Mouse (Mus musculus): ENCODE measurements at regions not wholly inside any gene's neighbourhood (a gene's known extent, or its start where the extent isn't known, plus 50 kb on each side); places are given as distances from the start of the nearest gene placed in this dataset.

DNA sequence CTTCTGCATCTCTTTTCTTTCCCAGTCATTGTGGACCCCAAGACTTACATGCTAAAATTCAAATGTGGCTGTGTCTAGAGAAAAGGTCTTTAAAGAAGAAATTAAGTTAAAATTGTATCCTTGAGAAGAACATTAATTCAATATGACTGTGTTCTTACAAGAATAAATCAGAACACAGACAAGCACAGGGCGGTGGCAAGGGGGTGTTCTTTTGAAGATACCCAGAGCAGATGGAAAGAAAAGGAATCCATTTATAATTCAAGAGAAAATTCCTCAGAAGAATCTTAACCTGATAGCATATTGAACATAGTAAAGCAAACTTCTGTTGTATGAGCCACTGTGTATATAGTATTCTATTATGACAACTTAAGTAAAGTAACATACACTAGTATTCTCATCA is 436.7 kb downstream of the Psat1 start:
- Histone ChIP-seq H3K4me1 (ENCODE audit: control insufficient read depth, insufficient read depth, low read length) (peaks cover 2% of the 10 kb centered on the region; the same call in 1 of the 2 replicates), H3K27ac (ENCODE audit: insufficient read depth, low read depth, low read length) (no peak overlapping the region), H3K4me3 (ENCODE audit: insufficient read depth, low read length) (no peak overlapping the region)
- TF ChIP-seq CTCF (IDR thresholded peaks at IDR 0.05; ENCODE audit: low read depth, low read length) = no peak
- no peak for TF ChIP-seq POLR2A (IDR thresholded peaks at IDR 0.05; ENCODE audit: borderline replicate concordance, low read depth, low read length)

DNA sequence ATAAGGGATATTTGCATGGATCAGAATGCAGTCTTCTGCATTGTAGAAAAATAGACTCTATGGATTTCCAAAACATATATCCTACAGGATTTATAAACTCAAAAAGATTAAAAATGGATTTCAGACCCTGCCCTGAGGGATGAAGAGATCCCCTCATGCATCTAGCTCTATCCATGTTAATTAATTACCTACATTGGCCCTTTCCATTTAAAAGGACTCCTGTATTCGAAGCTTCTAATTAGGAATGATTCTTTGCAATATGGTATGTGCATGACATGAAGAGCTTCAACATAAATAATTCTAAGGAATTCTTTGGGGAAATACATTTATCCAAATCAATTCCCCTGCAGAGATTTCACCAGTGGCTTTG is 444.2 kb downstream of the Psat1 start:
- no peak for TF ChIP-seq CTCF (IDR thresholded peaks at IDR 0.05; ENCODE audit: low read depth, low read length)
- TF ChIP-seq POLR2A (IDR thresholded peaks at IDR 0.05; ENCODE audit: borderline replicate concordance, low read depth, low read length) = no peak
- Histone ChIP-seq H3K4me1 (ENCODE audit: control insufficient read depth, insufficient read depth, low read length) (no peaks in the 10 kb centered on the region), H3K4me3 (ENCODE audit: insufficient read depth, low read length) (no peak overlapping the region), H3K27ac (ENCODE audit: insufficient read depth, low read depth, low read length) (no peak overlapping the region)

DNA sequence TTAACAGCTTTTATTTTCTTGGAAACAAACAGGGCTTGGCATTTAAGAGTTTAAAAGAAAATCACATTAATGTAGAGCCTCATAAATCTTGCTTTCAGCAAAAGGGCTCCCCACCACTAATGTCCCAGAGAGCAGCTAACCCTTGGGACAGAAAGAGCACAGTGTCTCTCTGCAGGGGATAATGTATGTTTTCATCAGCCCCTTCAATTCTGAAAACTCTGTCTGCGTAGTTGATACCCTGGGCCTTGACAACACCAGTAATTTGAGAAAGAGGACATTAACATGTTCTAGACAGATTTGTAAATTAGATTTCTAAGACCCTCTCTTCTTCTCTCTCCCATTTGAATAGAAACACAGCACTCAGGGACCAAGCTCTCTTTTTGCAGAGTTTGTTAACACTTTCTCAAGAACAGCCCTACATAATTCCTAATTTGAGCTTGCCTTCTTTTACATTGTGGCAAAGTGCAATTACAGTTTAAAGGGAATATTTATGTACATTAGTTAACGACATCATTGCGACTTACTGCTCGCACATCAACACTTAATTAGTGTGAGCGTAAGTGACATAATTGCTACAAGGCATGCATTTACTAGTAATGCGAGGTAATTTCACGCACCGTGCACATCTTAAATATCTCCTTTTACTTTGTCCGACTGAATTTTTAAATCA is 444.7 kb downstream of the Psat1 start:
- Histone ChIP-seq H3K27ac (ENCODE audit: insufficient read depth, low read depth, low read length) (no peak overlapping the region), H3K4me1 (ENCODE audit: control insufficient read depth, insufficient read depth, low read length) (no peaks in the 10 kb centered on the region), H3K4me3 (ENCODE audit: insufficient read depth, low read length) (no peak overlapping the region)
- TF ChIP-seq CTCF (IDR thresholded peaks at IDR 0.05; ENCODE audit: low read depth, low read length) = no peak
- TF ChIP-seq POLR2A (IDR thresholded peaks at IDR 0.05; ENCODE audit: borderline replicate concordance, low read depth, low read length) = no peak

DNA sequence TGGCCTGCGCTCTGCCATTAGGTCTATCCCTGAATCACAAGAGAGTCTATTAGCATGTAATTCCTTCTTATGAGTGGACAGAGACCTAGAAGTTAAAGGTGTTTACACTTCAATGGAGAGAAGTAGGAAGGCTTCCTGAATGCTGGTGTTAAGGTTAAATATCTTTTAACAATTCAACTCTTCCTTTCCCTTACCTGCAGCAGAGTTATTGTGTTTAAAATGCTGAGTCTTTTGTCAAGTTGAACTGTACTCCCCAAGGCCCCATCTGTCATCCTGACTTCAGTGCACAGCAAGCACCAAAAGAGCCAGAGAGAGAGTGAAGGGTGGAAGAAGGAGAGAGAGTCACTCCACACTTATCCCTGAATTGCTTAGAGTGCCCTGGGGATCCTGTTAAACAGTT is 451.6 kb downstream of the Psat1 start:
- Histone ChIP-seq H3K4me3 (ENCODE audit: insufficient read depth, low read length) (no peak overlapping the region), H3K27ac (ENCODE audit: insufficient read depth, low read depth, low read length) (no peak overlapping the region), H3K4me1 (ENCODE audit: control insufficient read depth, insufficient read depth, low read length) (no peaks in the 10 kb centered on the region)
- TF ChIP-seq CTCF (IDR thresholded peaks at IDR 0.05; ENCODE audit: low read depth, low read length) (no peak), POLR2A (IDR thresholded peaks at IDR 0.05; ENCODE audit: borderline replicate concordance, low read depth, low read length) (no peak)

DNA sequence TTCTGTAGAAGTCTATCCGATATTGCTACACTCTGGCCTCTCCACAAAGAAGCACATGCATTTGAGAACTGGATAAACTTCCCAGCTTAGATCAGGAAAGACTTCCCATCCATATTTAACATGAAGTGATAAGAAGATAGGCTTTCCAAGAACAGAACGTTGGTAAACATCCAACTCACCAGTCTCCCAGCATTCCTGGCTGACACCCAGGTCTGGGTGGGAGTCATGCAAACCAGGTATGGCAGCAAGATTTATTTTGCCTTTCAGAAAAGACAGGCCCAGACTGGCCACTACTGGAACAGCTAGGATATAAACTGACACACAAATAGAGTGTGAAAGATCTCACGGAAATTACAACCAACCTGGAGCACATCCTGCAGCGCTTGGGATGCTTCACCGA is 459.6 kb downstream of the Psat1 start:
- no peak for TF ChIP-seq CTCF (IDR thresholded peaks at IDR 0.05; ENCODE audit: low read depth, low read length)
- no peak for TF ChIP-seq POLR2A (IDR thresholded peaks at IDR 0.05; ENCODE audit: borderline replicate concordance, low read depth, low read length)
- Histone ChIP-seq H3K4me3 (ENCODE audit: insufficient read depth, low read length) (no peak overlapping the region), H3K27ac (ENCODE audit: insufficient read depth, low read depth, low read length) (no peak overlapping the region), H3K4me1 (ENCODE audit: control insufficient read depth, insufficient read depth, low read length) (no peaks in the 10 kb centered on the region)

DNA sequence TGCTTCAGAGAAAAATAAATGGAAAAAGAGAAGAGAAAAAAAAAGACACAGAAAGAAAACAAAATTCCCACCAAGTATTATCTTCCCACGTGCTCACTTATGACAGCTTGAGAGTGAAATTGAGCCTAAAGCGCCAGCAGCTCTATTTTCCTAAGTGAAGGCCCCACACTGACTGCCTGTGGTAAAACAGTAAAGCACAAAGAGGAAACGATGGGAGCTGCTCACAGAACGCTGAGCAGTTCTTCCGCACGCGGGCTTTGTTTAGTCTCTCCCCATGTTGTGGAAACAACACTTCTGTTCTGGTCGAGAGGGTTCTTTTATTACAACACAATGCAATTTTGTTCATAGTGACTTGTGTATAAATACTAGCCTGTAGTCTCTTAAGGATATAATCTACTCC is 465.5 kb downstream of the Psat1 start:
- no peak for TF ChIP-seq POLR2A (IDR thresholded peaks at IDR 0.05; ENCODE audit: borderline replicate concordance, low read depth, low read length)
- TF ChIP-seq CTCF (IDR thresholded peaks at IDR 0.05; ENCODE audit: low read depth, low read length) = no peak
- no peaks in the 10 kb centered on the region for H3K4me1 ChIP-seq (ENCODE audit: control insufficient read depth, insufficient read depth, low read length)
- H3K27ac ChIP-seq (ENCODE audit: insufficient read depth, low read depth, low read length) = no peak overlapping the region
- H3K4me3 ChIP-seq (ENCODE audit: insufficient read depth, low read length) = no peak overlapping the region

DNA sequence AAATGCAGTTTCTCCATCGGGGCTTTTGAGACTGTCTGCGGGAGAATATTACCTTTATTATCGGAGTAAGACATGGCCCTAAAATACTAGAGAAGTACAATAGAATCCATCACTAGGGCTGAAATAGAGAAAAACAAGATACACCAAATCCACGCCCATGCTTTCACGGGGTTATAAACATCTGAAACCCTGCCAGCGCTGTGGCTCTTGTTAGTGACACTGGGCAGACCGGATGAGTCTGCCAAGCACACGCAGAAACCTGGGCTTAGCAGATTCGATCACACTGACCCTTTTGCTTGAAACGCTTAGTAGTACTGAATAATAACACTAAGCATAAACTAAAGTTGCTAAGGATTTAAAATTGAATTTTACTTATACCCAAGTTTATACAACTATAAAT is 477.6 kb downstream of the Psat1 start:
- Histone ChIP-seq H3K4me1 (ENCODE audit: control insufficient read depth, insufficient read depth, low read length) (no peaks in the 10 kb centered on the region), H3K4me3 (ENCODE audit: insufficient read depth, low read length) (no peak overlapping the region), H3K27ac (ENCODE audit: insufficient read depth, low read depth, low read length) (no peak overlapping the region)
- TF ChIP-seq CTCF (IDR thresholded peaks at IDR 0.05; ENCODE audit: low read depth, low read length) = no peak
- no peak for TF ChIP-seq POLR2A (IDR thresholded peaks at IDR 0.05; ENCODE audit: borderline replicate concordance, low read depth, low read length)

DNA sequence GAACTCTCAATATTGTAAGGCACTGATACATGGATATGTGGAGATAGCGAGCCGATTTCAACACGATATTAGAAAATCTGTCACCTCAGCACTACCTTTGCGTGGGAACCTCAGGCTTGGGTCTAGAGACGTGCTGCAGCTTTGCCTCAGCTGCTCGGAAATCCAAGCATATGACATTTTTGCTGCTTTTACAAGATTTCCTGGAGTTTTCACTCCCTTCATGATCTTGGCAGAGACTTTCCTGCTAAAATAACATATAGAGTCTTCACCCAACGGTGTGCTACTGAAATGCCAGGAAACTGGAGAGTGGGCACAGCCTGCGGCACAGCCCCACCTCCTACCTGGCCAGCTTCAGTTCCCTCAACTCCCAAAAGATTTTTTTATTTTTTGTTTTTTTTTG is 480.4 kb downstream of the Psat1 start:
- no peak overlapping the region for H3K4me3 ChIP-seq (ENCODE audit: insufficient read depth, low read length)
- TF ChIP-seq POLR2A (IDR thresholded peaks at IDR 0.05; ENCODE audit: borderline replicate concordance, low read depth, low read length) (no peak), CTCF (IDR thresholded peaks at IDR 0.05; ENCODE audit: low read depth, low read length) (no peak)

DNA sequence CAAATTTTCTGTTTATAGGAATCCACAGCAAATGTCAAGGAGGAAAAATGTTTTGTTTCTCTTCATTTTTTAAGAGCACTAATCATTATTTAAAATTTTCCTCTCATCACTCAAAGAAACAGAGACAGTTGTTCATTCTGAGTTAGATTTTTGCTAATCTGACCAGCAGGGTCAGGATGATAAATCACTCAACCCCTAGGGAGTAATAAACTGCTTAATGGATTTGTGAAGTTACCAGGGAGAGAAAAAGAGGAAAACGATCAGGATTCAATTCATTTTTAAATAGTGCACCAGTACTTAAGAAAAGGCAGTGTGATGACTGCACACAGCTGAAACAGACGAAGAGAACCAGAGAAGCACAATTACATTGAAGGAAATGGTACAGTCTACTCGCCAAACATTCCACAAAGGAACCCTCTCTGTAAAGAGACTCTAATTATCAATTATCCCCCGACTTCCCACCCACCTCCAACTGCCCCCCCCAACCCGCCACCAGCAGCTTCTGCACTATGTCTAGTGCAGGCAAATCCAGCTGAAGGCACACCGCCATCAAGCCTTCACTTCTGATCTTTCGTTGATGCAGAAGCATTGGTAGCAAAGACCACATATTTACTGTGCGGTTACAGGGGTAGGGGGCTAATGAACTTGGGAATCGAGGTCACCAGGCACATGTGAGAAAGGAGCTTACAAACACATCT is 481.9 kb downstream of the Psat1 start:
- TF ChIP-seq CTCF (IDR thresholded peaks at IDR 0.05; ENCODE audit: low read depth, low read length) (no peak), POLR2A (IDR thresholded peaks at IDR 0.05; ENCODE audit: borderline replicate concordance, low read depth, low read length) (no peak)
- Histone ChIP-seq H3K4me1 (ENCODE audit: control insufficient read depth, insufficient read depth, low read length) (no peaks in the 10 kb centered on the region), H3K4me3 (ENCODE audit: insufficient read depth, low read length) (no peak overlapping the region), H3K27ac (ENCODE audit: insufficient read depth, low read depth, low read length) (no peak overlapping the region)

More for the DNA sequence above, 480.4 kb downstream of the Psat1 start:
- no peaks in the 10 kb centered on the region for H3K4me1 ChIP-seq (ENCODE audit: control insufficient read depth, insufficient read depth, low read length)
- no peak overlapping the region for H3K27ac ChIP-seq (ENCODE audit: insufficient read depth, low read depth, low read length)

DNA sequence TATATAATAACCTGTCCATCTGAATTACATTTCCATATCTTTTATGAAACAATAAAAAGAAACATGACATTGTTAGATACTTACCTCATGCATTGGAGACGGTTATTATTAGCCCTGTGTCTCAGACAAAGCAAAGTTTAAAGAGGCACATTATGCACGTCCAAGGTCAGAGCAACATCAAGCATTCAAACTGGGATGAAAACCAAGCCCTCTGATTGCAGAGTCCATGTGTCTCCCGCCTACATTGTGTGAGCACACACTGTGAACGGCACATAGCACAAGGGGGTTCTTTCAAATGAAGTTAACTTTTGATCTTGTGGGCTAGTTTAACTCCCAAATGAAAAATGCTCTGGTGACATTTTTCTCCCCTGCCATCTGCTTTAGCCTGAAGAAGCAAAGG is 489.3 kb downstream of the Psat1 start:
- Histone ChIP-seq H3K4me1 (ENCODE audit: control insufficient read depth, insufficient read depth, low read length) (no peaks in the 10 kb centered on the region), H3K4me3 (ENCODE audit: insufficient read depth, low read length) (no peak overlapping the region), H3K27ac (ENCODE audit: insufficient read depth, low read depth, low read length) (no peak overlapping the region)
- TF ChIP-seq CTCF (IDR thresholded peaks at IDR 0.05; ENCODE audit: low read depth, low read length) (no peak), POLR2A (IDR thresholded peaks at IDR 0.05; ENCODE audit: borderline replicate concordance, low read depth, low read length) (no peak)
